Mouse (Mus musculus) midbrain, embryonic 11.5 days (tissue): Measurements from ENCODE around the gene Slc44a3. TPM values are rescaled to one million over a fixed set of nuclear protein-coding genes. Genes with fewer than 3 reads are reported as not detected.
"Not testable (repeated sequence)": the region's sequence is repeated elsewhere in the genome, so short reads cannot be mapped to it uniquely, and the experiment has no call there.

Source experiments
- ATAC-seq: fragments of 200-750 bp; cut with Nextera tagmentation; 2 replicates; pipeline ENCODE4 v1.8.0; 2017; ENCODE audit warnings: moderate TSS enrichment, moderate library complexity; ENCODE audit not compliant: low FRiP score
- DNase-seq: peaks from one replicate; pipeline ENCODE4 v3.0.0; 2015; ENCODE audit warnings: low spot score; ENCODE audit errors: missing footprints
- H3K27ac ChIP-seq: fragments of 300-500 bp; sonication (generic); 2 replicates; pipeline ENCODE4 v1.5.1; 2014; ENCODE audit warnings: low read depth, low read length
- H3K27me3 ChIP-seq: fragments of 300-500 bp; sonication (generic); 2 replicates; pipeline ENCODE4 v1.6.1; 2014; ENCODE audit warnings: mild to moderate bottlenecking, low read length, moderate library complexity, mixed read lengths; ENCODE audit not compliant: control insufficient read depth, insufficient read depth
- H3K36me3 ChIP-seq: fragments of 300-500 bp; sonication (generic); 2 replicates; pipeline ENCODE4 v1.6.1; 2014; ENCODE audit warnings: mild to moderate bottlenecking, low read length, moderate library complexity, mixed read lengths; ENCODE audit not compliant: control insufficient read depth, insufficient read depth
- H3K4me1 ChIP-seq: fragments of 300-500 bp; sonication (generic); 2 replicates; pipeline ENCODE4 v1.6.1; 2014; ENCODE audit warnings: low read length; ENCODE audit not compliant: control insufficient read depth, insufficient read depth
- H3K4me2 ChIP-seq: fragments of 300-500 bp; sonication (generic); 2 replicates; pipeline ENCODE4 v1.6.1; 2014; ENCODE audit warnings: mild to moderate bottlenecking, moderate library complexity
- H3K4me3 ChIP-seq: fragments of 300-500 bp; sonication (generic); 2 replicates; pipeline ENCODE4 v1.5.1; 2014; ENCODE audit warnings: low read depth, low read length
- H3K9ac ChIP-seq: fragments of 300-500 bp; sonication (generic); 2 replicates; pipeline ENCODE4 v1.6.1; 2014; ENCODE audit warnings: low read length
- H3K9me3 ChIP-seq: fragments of 300-500 bp; sonication (generic); 2 replicates; pipeline ENCODE4 v1.6.1; 2016; ENCODE audit warnings: low read length; ENCODE audit not compliant: control insufficient read depth
- WGBS: fragments of 180-500 bp; shearing (Covaris S2); extraction: QIAGEN DNeasy Blood & Tissue Kit; methylation state at CpG from one replicate; pipeline ENCODE4 v1.1.7; 2014; 5-methylcytosine and 5-hydroxymethylcytosine counted together
- polyA plus RNA-seq: library from polyadenylated mRNA; unstranded; fragments of >200 nt; fragmentation: Nextera tagmentation; extraction: Ambion mirVana; gene quantifications from 2 replicates; pipeline ENCODE4 v1.2.1, GENCODE M21; 2014

Slc44a3 gene
- polyA plus RNA-seq, 1 experiment from 2014 or later, result 0.38 TPM

GRCm38 (mm10) chr3:121538847-121539246 lies 6.6 kb upstream of the Slc44a3 start:
- H3K27me3 ChIP-seq, H3K4me1 ChIP-seq, H3K4me2 ChIP-seq, DNase-seq, ATAC-seq, H3K27ac ChIP-seq, H3K4me3 ChIP-seq, H3K9ac ChIP-seq, H3K9me3 ChIP-seq, H3K36me3 ChIP-seq: not testable (repeated sequence)
- 84% methylated on average over 3 of the region's 3 CpGs for WGBS

GRCm38 (mm10) chr3:121537996-121538395 lies 5.8 kb upstream of the Slc44a3 start:
- Histone ChIP-seq H3K36me3 (no peaks in the 10 kb centered on the region), H3K4me2 (no peak overlapping the region), H3K4me3 (no peak overlapping the region), H3K9me3 (no peaks in the 10 kb centered on the region), H3K9ac (no peak overlapping the region), H3K4me1 (no peaks in the 10 kb centered on the region), H3K27ac (no peak overlapping the region), H3K27me3 (no peaks in the 10 kb centered on the region; the same call in 1 of the 2 replicates)
- ATAC-seq (no peak), DNase-seq (no peak)
- WGBS, result 95% methylated on average over 3 of the region's 3 CpGs

- WGBS, result 88% methylated on average over 9 of the region's 9 CpGs
- Histone ChIP-seq H3K36me3 (no peaks in the 10 kb centered on the region), H3K4me1 (no peaks in the 10 kb centered on the region), H3K9me3 (no peaks in the 10 kb centered on the region), H3K27ac (no peak overlapping the region), H3K27me3 (peaks cover 6% of the 10 kb centered on the region; the same call in 1 of the 2 replicates), H3K4me3 (no peak overlapping the region), H3K4me2 (no peak overlapping the region), H3K9ac (no peak overlapping the region)
- ATAC-seq (no peak), DNase-seq (peak; percentile 80)
Observed at GRCm38 (mm10) chr3:121536803-121537202, 4.6 kb upstream of the Slc44a3 start.

GRCm38 (mm10) chr3:121535813-121536504 lies 3.8 kb upstream of the Slc44a3 start:
- Histone ChIP-seq H3K4me1 (no peaks in the 10 kb centered on the region), H3K9me3 (no peaks in the 10 kb centered on the region), H3K27me3 (peaks cover 10% of the 10 kb centered on the region; the same call in 1 of the 2 replicates), H3K9ac (no peak overlapping the region), H3K27ac (no peak overlapping the region), H3K4me2 (no peak overlapping the region), H3K4me3 (no peak overlapping the region), H3K36me3 (no peaks in the 10 kb centered on the region)
- DNase-seq, result peak; percentile 96
- WGBS, result 91% methylated on average over 3 of the region's 3 CpGs
- no peak for ATAC-seq

GRCm38 (mm10) chr3:121531370-121532148 lies 645 bp downstream of the Slc44a3 start:
- peak overlapping the region; percentile 22; the same call in 1 of the 2 replicates for H3K4me3 ChIP-seq
- ATAC-seq (0 out of 2 replicates have a peak, but pooled peaks have one; percentile 4), DNase-seq (peak; percentile 84)
- peak overlapping the region; percentile 16 for H3K4me2 ChIP-seq
- no peaks in the 10 kb centered on the region for H3K36me3 ChIP-seq
- WGBS, result 50% methylated on average over 16 of the region's 16 CpGs
- 0 out of 2 replicates have a peak, but pooled peaks cover 2% of the 10 kb centered on the region for H3K4me1 ChIP-seq
- H3K27ac ChIP-seq, result no peak overlapping the region
- peaks cover 10% of the 10 kb centered on the region; the same call in 1 of the 2 replicates for H3K27me3 ChIP-seq
- H3K9ac ChIP-seq, result no peak overlapping the region
- no peaks in the 10 kb centered on the region for H3K9me3 ChIP-seq

- WGBS, result 74% methylated on average over 10 of the region's 10 CpGs
- Histone ChIP-seq H3K9ac (no peak overlapping the region), H3K36me3 (no peaks in the 10 kb centered on the region), H3K27me3 (peaks cover 10% of the 10 kb centered on the region; the same call in 1 of the 2 replicates), H3K9me3 (no peaks in the 10 kb centered on the region), H3K4me1 (0 out of 2 replicates have a peak, but pooled peaks cover 2% of the 10 kb centered on the region), H3K4me3 (no peak overlapping the region), H3K27ac (no peak overlapping the region), H3K4me2 (no peak overlapping the region)
- ATAC-seq (peak; percentile 49; the same call in 1 of the 2 replicates), DNase-seq (peak; percentile 77)
Observed at GRCm38 (mm10) chr3:121530546-121531258, 1.5 kb downstream of the Slc44a3 start.

- Histone ChIP-seq H3K9me3 (no peaks in the 10 kb centered on the region), H3K4me1 (0 out of 2 replicates have a peak, but pooled peaks cover 2% of the 10 kb centered on the region), H3K4me3 (no peak overlapping the region), H3K27me3 (no peaks in the 10 kb centered on the region; the same call in 1 of the 2 replicates), H3K9ac (no peak overlapping the region), H3K36me3 (no peaks in the 10 kb centered on the region), H3K4me2 (no peak overlapping the region), H3K27ac (no peak overlapping the region)
- 76% methylated on average over 17 of the region's 17 CpGs for WGBS
- no peak for ATAC-seq
- DNase-seq, result peak; percentile 70
Observed at GRCm38 (mm10) chr3:121526096-121527093, 5.8 kb downstream of the Slc44a3 start.

- DNase-seq (no peak), ATAC-seq (no peak)
- H3K9me3 ChIP-seq, result no peaks in the 10 kb centered on the region
- no peak overlapping the region for H3K4me2 ChIP-seq
- H3K27ac ChIP-seq, result no peak overlapping the region
- H3K36me3 ChIP-seq, result no peaks in the 10 kb centered on the region
- WGBS, result 88% methylated on average over 10 of the region's 10 CpGs
- no peaks in the 10 kb centered on the region for H3K27me3 ChIP-seq
- H3K9ac ChIP-seq, result no peak overlapping the region
- no peaks in the 10 kb centered on the region for H3K4me1 ChIP-seq
- no peak overlapping the region for H3K4me3 ChIP-seq
Observed at GRCm38 (mm10) chr3:121521633-121522125, 10.5 kb downstream of the Slc44a3 start.
